Mouse (Mus musculus): ENCODE data around the gene Tcf7l2.

DNA sequence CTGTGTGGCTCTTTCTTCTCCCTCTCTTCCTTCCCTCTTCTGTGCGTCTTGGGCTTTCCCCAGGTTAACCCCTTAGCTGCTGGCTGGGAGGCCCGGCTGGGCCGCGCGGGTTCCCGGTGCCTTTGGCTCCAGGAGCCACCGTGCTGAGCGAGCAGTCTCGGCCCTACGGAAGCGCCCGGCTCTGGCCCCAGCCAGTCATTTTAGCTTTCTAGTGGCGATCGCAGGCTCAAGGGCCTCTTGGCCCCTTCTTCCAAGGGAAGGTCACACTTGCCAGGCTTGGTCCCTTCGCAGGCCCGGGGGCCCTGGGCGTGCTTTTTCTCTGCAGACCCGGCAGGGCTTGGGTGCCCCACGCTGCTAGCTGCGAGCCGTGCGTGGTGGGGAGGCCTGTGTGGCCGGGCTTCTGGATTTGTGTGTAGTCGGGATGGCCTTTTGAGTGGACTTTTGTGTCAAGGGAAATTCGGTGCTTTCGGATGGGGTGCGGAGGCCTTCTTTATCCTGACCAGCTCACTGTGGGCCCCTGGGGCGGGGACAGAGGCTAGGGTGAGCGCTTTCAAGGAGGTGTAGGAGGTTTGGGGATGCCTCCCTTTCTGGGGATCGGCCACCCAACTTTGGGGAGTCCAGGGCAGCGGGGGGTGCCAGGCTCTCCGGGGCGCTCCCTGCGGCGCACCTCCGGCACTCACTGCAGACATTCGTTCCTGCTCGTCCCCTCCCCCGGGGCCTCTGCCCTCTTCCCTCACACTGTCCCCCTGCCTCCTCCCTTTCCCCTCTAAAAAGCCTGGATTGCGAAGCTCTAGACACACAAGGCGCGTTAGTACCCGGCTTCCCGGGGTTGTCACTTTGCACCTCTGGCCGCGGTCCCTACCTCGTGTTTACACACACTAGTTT, 2.2 kb downstream of the Tcf7l2 start:
- no peak for TF ChIP-seq CTCF (IDR thresholded peaks at IDR 0.05; ENCODE audit: low read depth, low read length)
- TF ChIP-seq POLR2A (IDR thresholded peaks at IDR 0.05; ENCODE audit: extremely low read depth, insufficient read depth, low read length) = peak; percentile 83; the same call in 1 of the 2 replicates

All from liver, adult 2 months (tissue).